Mouse (Mus musculus): ENCODE results near the gene Slc25a23. TPM values are rescaled to one million over a fixed set of nuclear protein-coding genes. Genes with fewer than 3 reads are reported as not detected.

The Slc25a23 gene
- 18.7 and 22.5 TPM in 2 replicates for polyA plus RNA-seq (2016; fragmentation: Nextera tagmentation; extraction: Ambion mirVana)

DNA sequence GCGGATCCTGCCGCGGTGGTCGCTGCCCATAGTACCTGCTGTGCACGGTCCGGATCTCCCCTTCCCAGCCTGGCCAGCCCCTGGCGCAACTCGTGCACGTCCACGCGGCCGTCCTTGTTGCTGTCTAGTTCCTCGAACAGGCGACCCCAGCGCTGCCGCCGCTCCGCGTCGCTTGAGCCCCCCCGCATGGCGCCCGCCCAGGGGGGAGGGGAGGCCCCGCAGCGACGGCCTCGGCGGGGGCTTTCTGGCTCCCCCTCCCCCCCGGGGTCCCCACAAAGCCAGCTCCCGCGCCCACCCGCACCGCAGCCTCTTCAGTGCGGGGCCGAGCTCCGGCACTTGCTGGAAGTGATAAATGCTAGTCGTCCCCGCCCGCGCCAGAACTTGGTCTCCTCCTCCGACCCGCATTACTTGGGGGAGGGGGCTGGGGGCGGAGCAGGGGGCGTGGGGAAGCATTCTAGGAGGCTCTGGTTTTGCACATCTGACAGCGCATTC is at the start of gene Slc25a23:
Slc25a23 (minus strand) TSS at position 378 of the 492 bp plus-strand sequence.
- peaks cover 37% of the 10 kb centered on the region for H3K27me3 ChIP-seq
- peak within 1 kb of the TSS; percentile 77 for H3K27ac ChIP-seq
- peak within 1 kb of the TSS; percentile 65 for H3K4me3 ChIP-seq
- peak within 1 kb of the TSS; percentile 73 for H3K9ac ChIP-seq
- H3K36me3 ChIP-seq: peaks cover 8% of the 10 kb centered on the region
- WGBS: 1% methylated on average over 23 of the region's 45 CpGs
- peak; percentile 80 for ATAC-seq (ENCODE audit: low FRiP score)
- peaks cover 21% of the 10 kb centered on the region for H3K4me1 ChIP-seq
- no peaks in the 10 kb centered on the region for H3K9me3 ChIP-seq (replicated peaks)
- peak within 1 kb of the TSS; percentile 85 for H3K4me2 ChIP-seq (replicated peaks)

DNA sequence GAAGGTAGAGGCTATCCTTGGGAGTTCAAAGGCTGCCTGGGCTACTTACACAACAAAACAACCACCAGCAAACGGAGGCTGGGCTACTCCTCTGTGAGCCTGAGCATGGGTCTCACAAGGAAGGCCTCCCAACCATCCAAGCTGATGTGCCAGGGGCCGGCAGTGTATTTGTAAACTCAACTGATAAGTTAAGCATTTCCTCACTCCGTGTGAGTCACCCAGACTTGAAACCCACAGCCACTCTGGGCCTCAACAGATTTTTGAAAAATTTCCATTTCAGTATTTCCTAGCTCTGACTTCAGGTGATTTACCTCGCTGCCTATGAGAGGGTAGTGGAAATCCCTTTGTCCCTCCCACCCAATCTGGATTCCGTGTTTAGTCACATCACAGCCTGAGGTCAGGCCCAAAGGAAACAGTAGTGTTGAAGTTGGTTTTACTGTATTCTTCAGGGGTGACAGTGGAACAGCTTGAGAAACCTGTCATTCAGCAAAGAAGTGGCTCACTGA is 49.1 kb upstream of the Slc25a23 start:
- no peaks in the 10 kb centered on the region for H3K9me3 ChIP-seq (replicated peaks)
- no peaks in the 10 kb centered on the region for H3K27me3 ChIP-seq
- H3K4me2 ChIP-seq (replicated peaks): no peak overlapping the region
- H3K4me3 ChIP-seq: no peak overlapping the region
- H3K27ac ChIP-seq: no peak overlapping the region
- no peak for ATAC-seq (ENCODE audit: low FRiP score)
- H3K9ac ChIP-seq: no peak overlapping the region
- H3K36me3 ChIP-seq: no peaks in the 10 kb centered on the region
- H3K4me1 ChIP-seq: peaks cover 21% of the 10 kb centered on the region
- 64% methylated on average over 5 of the region's 5 CpGs for WGBS

DNA sequence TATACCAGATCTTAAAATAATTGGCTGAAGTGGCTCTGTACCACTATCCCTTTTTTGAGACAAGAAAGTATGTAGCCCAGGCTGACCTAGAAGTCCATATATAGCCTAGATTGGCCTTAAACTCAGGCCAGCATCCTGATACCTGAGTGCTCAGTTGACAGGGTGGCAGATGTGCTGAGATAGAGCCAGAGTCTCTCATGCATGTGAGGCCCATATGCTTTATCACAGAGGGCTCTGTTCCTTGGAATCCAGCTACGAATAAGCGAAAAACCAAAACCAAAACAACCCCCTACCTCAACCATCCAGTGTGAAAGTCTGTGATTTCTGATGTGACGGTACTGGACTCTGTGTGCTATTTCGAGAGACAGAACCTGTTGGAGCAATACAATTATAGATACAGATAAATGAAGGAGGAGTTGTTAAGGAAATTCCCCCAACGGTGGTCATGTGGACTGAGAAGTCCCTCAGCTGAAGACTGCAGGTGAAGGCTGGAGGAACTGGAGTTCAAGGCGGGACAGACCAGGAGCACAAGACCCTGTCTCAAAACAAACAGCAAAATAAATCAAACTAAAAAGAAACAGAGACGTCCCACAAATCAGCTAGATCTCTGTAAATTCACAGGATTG is 48.5 kb upstream of the Slc25a23 start:
- no peak overlapping the region for H3K27ac ChIP-seq
- no peaks in the 10 kb centered on the region for H3K36me3 ChIP-seq
- H3K9ac ChIP-seq: no peak overlapping the region
- H3K4me3 ChIP-seq: no peak overlapping the region
- H3K4me1 ChIP-seq: peaks cover 21% of the 10 kb centered on the region
- H3K4me2 ChIP-seq (replicated peaks): no peak overlapping the region
- H3K27me3 ChIP-seq: no peaks in the 10 kb centered on the region
- ATAC-seq (ENCODE audit: low FRiP score): no peak
- no peaks in the 10 kb centered on the region for H3K9me3 ChIP-seq (replicated peaks)
- WGBS: 82% methylated on average over 7 of the region's 7 CpGs

DNA sequence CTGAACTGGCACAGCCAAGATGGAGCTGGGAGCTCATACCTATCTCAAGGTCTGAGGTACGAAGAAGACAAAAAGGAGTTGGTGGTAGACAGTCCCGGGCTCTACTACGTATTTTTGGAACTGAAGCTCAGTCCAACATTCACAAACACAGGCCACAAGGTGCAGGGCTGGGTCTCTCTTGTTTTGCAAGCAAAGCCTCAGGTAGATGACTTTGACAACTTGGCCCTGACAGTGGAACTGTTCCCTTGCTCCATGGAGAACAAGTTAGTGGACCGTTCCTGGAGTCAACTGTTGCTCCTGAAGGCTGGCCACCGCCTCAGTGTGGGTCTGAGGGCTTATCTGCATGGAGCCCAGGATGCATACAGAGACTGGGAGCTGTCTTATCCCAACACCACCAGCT is 47.4 kb upstream of the Slc25a23 start:
- no peak for ATAC-seq (ENCODE audit: low FRiP score)

DNA sequence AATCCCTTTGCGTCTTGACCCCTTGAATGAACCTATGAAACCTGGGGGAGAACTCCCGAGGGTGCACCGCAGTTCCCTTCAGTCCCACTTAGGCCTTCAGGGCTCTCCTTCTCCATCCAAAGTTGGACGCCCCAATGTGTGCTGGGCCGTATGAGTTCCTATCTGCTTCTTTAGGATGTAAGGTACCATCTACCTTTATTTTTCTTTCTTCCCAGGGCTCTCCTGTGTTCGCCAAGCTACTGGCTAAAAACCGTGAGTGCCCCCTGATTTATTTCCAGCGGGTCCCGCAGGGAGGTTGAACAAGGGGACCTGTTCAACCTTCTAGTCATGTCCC is 46.3 kb upstream of the Slc25a23 start:
- ATAC-seq (ENCODE audit: low FRiP score): no peak; the same call in 1 of the 2 replicates
- Histone ChIP-seq H3K27ac (no peak overlapping the region), H3K4me3 (peak overlapping the region; percentile 60), H3K9ac (peak overlapping the region; percentile 75), H3K36me3 (no peaks in the 10 kb centered on the region), H3K9me3 (replicated peaks) (no peaks in the 10 kb centered on the region), H3K4me2 (replicated peaks) (peak overlapping the region; percentile 90), H3K27me3 (no peaks in the 10 kb centered on the region), H3K4me1 (peaks cover 21% of the 10 kb centered on the region)
- 6% methylated on average over 9 of the region's 9 CpGs for WGBS

More for the DNA sequence above, 47.4 kb upstream of the Slc25a23 start:
- no peak overlapping the region for H3K9ac ChIP-seq
- no peak overlapping the region for H3K4me3 ChIP-seq
- no peak overlapping the region for H3K4me2 ChIP-seq (replicated peaks)
- H3K36me3 ChIP-seq: no peaks in the 10 kb centered on the region
- 93% methylated on average over 5 of the region's 5 CpGs for WGBS
- no peaks in the 10 kb centered on the region for H3K27me3 ChIP-seq
- H3K27ac ChIP-seq: no peak overlapping the region
- peaks cover 21% of the 10 kb centered on the region for H3K4me1 ChIP-seq
- H3K9me3 ChIP-seq (replicated peaks): no peaks in the 10 kb centered on the region

DNA sequence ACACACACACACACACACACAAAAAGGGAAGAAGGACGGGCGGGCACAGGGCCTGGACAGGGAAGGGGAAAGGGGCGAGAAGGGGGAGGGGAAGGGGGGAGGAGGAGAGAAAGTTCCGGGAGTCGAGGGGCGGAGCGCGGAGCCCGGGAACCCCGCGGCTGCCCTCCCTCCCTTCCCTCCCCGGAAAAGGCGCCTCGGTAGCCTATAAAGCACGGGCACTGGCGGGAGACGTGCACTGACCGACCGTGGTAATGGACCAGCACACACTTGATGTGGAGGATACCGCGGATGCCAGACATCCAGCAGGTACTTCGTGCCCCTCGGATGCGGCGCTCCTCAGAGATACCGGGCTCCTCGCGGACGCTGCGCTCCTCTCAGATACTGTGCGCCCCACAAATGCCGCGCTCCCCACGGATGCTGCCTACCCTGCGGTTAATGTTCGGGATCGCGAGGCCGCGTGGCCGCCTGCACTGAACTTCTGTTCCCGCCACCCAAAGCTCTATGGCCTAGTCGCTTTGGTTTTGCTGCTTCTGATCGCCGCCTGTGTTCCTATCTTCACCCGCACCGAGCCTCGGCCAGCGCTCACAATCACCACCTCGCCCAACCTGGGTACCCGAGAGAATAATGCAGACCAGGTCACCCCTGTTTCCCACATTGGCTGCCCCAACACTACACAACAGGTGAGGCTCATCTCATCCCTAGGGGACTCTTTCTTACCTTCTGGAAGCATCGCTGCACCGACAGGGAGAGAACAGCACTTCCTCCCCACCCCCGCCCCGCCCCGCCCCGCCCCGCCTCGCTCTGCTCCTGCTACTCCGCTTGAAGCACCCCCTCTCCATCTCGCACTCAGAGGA is 45.7 kb upstream of the Slc25a23 start, which contains the start of gene Tnfsf9:
Tnfsf9 (plus strand) TSS at position 145 of the 854 bp plus-strand sequence.
- H3K27me3 ChIP-seq: no peaks in the 10 kb centered on the region
- H3K36me3 ChIP-seq: no peaks in the 10 kb centered on the region
- peak within 1 kb of the TSS; percentile 75 for H3K9ac ChIP-seq
- H3K4me3 ChIP-seq: peak within 1 kb of the TSS; percentile 60
- no peak within 1 kb of the TSS; the same call in 1 of the 2 replicates for H3K27ac ChIP-seq
- H3K4me2 ChIP-seq (replicated peaks): peak within 1 kb of the TSS; percentile 90
- H3K4me1 ChIP-seq: peaks cover 21% of the 10 kb centered on the region
- H3K9me3 ChIP-seq (replicated peaks): no peaks in the 10 kb centered on the region
- WGBS: 1% methylated on average over 56 of the region's 61 CpGs
- peak; percentile 84 for ATAC-seq (ENCODE audit: low FRiP score)

DNA sequence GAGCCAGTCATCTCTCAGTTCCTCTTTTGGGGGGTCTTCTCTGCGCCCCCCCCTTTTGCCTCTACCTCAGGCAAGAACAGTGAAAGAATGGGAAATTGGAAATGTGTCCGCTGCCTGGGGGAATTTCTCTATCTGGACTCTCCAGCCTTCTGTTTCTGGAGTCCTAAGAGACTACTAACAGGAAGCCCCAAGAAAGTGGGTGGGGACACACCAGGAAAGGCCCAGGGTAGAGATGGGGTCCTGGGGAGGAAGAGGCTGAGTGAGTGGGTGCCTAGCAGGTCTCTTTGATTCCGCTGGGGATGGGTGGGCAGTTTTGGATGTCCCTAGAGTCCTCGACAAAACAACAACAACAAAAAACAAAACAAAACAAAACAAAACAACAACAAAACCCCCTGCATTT is 44.8 kb upstream of the Slc25a23 start:
- 45% methylated on average over 4 of the region's 4 CpGs for WGBS
- peaks cover 21% of the 10 kb centered on the region for H3K4me1 ChIP-seq
- H3K36me3 ChIP-seq: no peaks in the 10 kb centered on the region
- H3K9ac ChIP-seq: peak overlapping the region; percentile 75; the same call in 1 of the 2 replicates
- H3K27me3 ChIP-seq: no peaks in the 10 kb centered on the region
- H3K9me3 ChIP-seq (replicated peaks): no peaks in the 10 kb centered on the region
- peak overlapping the region; percentile 60 for H3K4me3 ChIP-seq
- no peak overlapping the region for H3K27ac ChIP-seq
- peak overlapping the region; percentile 90 for H3K4me2 ChIP-seq (replicated peaks)
- peak; percentile 24; the same call in 1 of the 2 replicates for ATAC-seq (ENCODE audit: low FRiP score)

DNA sequence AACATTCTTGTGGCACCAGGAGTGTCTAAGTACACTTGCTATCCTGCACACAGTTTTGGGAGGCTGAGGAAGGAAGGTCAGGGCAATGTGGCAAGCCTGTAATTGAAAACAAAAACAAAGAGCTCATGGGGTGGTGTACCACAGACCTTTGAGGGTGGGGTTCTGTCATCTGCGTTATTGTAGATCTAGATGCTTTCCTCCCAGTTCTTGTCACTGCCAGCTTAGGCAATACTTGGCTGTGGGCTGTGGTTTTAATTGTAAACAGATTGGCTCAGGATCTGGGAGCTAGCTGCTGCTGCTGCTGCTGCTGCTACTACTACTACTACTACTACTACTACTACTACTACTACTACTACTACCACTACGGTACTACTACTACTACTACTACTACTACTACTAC is 42.6 kb upstream of the Slc25a23 start:
- Histone ChIP-seq H3K4me3 (no peak overlapping the region), H3K36me3 (no peaks in the 10 kb centered on the region), H3K4me2 (replicated peaks) (no peak overlapping the region), H3K27me3 (no peaks in the 10 kb centered on the region), H3K9me3 (replicated peaks) (no peaks in the 10 kb centered on the region), H3K27ac (no peak overlapping the region), H3K9ac (no peak overlapping the region), H3K4me1 (peaks cover 21% of the 10 kb centered on the region)
- no peak for ATAC-seq (ENCODE audit: low FRiP score)
- 89% methylated on average over 2 of the region's 2 CpGs for WGBS

DNA sequence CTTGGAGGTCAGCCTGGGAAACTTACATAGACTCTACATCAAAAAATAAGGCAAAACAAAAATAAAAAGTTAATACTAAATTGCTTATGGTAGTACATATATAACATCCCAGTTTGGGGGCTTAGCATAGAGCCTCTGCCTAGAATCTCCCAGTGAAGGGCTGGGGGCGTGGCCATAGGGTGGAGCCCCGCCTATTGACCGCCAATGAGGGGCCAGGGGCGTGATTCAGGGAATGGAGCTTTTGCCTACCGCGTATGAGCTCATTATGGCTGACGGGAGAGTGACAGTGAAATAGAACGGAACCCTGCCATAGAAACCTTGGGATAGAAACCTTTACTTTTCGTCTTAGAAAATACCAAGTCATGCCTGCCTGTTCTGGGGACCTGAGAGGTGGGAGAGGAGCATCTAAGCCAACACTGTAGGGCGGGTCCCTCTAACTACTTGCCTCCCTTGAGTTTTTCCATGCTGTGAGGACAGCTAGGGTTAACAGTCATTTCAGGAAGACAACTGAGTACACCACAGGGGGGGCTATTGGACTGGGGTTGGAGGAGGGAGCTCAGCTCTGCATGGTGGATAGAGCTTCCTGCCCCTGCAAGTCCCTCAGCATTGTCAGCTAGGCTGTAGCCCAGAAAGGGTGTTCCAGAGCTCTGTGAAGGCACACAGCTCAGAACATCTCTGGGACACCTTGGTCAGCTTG is 40.1 kb upstream of the Slc25a23 start:
- Histone ChIP-seq H3K27ac (no peak overlapping the region), H3K4me1 (peaks cover 16% of the 10 kb centered on the region), H3K36me3 (no peaks in the 10 kb centered on the region), H3K4me3 (no peak overlapping the region), H3K4me2 (replicated peaks) (no peak overlapping the region), H3K9me3 (replicated peaks) (no peaks in the 10 kb centered on the region), H3K27me3 (peaks cover 6% of the 10 kb centered on the region), H3K9ac (no peak overlapping the region)
- no peak for ATAC-seq (ENCODE audit: low FRiP score)
- WGBS: 8% methylated on average over 10 of the region's 10 CpGs

DNA sequence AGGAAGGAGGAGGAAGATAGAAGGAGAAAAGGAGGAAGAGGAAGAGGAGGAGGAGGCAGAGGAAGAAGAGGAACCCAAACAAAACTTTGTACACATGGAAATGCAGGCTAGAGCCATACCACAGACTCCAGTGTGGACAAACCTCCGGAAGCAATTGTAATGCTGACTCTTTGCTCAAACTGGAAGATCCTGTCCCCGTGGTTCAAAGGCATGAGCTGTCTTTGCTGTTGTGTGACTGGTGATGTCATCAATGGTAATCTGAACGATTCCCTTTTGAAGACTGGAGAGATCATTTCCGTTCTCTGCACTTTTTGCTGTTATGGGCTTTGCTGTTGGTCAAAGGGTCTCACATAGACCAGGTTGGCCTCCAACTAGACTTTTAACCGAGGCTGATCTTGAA is 38.7 kb upstream of the Slc25a23 start:
- Histone ChIP-seq H3K9me3 (replicated peaks) (no peaks in the 10 kb centered on the region), H3K27me3 (peaks cover 6% of the 10 kb centered on the region), H3K27ac (no peak overlapping the region), H3K4me2 (replicated peaks) (no peak overlapping the region), H3K36me3 (no peaks in the 10 kb centered on the region), H3K9ac (no peak overlapping the region), H3K4me1 (peaks cover 10% of the 10 kb centered on the region), H3K4me3 (no peak overlapping the region)
- no peak for ATAC-seq (ENCODE audit: low FRiP score)
- 85% methylated on average over 5 of the region's 5 CpGs for WGBS

DNA sequence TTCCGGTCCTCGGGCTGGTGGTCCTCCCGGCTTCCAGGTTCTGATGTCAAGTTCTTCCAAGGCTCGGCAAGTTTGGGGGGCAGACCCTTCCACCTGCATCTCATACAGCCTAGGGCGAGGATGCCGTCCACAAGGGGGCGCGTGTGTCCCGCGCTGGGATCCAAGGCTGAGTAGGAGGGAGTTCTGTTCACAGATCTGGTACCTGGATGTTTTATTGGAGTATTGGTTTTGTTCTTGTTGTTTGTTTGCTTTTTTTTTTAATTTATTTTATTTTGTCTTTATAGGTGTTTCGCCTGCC is 36.9 kb upstream of the Slc25a23 start:
- WGBS: under 1% methylated on average over 11 of the region's 11 CpGs
- ATAC-seq (ENCODE audit: low FRiP score): peak; percentile 82
- H3K9ac ChIP-seq: no peak overlapping the region
- 0 out of 2 replicates have a peak, but pooled peaks cover 3% of the 10 kb centered on the region for H3K9me3 ChIP-seq (replicated peaks)
- peak overlapping the region; percentile 45 for H3K4me2 ChIP-seq (replicated peaks)
- H3K4me1 ChIP-seq: peaks cover 10% of the 10 kb centered on the region
- no peaks in the 10 kb centered on the region for H3K36me3 ChIP-seq
- H3K27ac ChIP-seq: no peak overlapping the region
- H3K27me3 ChIP-seq: peaks cover 6% of the 10 kb centered on the region
- H3K4me3 ChIP-seq: no peak overlapping the region
